Mouse (Mus musculus): Measurements from ENCODE around the gene Ece1. TPM values are rescaled to one million over a fixed set of nuclear protein-coding genes. Genes with fewer than 3 reads are reported as not detected.
A peak's percentile ranks its signal among the peaks of the same experiment; 100 is the strongest.
"Not testable (repeated sequence)": the region's sequence is repeated elsewhere in the genome, so short reads cannot be mapped to it uniquely, and the experiment has no call there.

Gene Ece1
- polyA plus RNA-seq, 1 experiment from 2014 or later = 39.0 TPM

DNA sequence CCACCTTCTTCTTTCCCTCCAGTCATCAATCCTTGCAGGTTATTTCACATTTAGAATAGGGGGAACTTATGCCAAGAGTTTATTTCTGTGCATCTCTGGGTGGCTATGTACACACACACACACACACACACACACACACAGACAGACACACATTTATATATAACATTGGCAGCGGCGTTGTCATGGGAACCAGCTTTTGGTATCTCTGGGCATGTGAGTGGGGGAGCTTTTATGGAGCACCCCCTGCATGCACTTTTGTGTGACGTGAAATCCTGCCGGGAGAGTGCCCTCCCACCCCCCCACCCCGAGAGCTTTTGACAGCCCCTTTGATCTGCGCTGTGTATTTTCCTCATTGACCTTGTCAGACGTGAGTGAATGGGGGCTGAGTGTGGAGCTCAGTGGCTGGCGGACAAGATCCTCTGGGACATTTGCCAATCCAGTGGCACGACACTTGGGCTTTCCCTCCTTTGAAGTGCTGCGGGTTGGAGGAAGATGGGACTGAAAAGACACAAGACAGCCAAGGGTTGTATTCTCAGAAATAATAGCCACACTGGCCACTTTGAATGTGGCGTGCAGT lies 112.9 kb downstream of the Ece1 start:
- not testable (repeated sequence) for ATAC-seq (ENCODE audit: insufficient number of reproducible peaks, low FRiP score, low TSS enrichment, low read depth); H3K4me2 ChIP-seq; H3K27ac ChIP-seq; H3K4me1 ChIP-seq; H3K36me3 ChIP-seq; H3K9me3 ChIP-seq; H3K27me3 ChIP-seq; H3K9ac ChIP-seq; H3K4me3 ChIP-seq
- no CpG with 5 or more reads among the region's 11 CpGs for WGBS

DNA sequence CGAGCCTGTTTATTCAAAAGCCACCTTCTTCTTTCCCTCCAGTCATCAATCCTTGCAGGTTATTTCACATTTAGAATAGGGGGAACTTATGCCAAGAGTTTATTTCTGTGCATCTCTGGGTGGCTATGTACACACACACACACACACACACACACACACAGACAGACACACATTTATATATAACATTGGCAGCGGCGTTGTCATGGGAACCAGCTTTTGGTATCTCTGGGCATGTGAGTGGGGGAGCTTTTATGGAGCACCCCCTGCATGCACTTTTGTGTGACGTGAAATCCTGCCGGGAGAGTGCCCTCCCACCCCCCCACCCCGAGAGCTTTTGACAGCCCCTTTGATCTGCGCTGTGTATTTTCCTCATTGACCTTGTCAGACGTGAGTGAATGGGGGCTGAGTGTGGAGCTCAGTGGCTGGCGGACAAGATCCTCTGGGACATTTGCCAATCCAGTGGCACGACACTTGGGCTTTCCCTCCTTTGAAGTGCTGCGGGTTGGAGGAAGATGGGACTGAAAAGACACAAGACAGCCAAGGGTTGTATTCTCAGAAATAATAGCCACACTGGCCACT lies 117.1 kb downstream of the Ece1 start:
- not testable (repeated sequence) for ATAC-seq (ENCODE audit: insufficient number of reproducible peaks, low FRiP score, low TSS enrichment, low read depth); H3K27ac ChIP-seq; H3K9ac ChIP-seq; H3K4me2 ChIP-seq; H3K36me3 ChIP-seq; H3K9me3 ChIP-seq; H3K4me1 ChIP-seq; H3K27me3 ChIP-seq; H3K4me3 ChIP-seq
- no CpG with 5 or more reads among the region's 11 CpGs for WGBS

GRCm38 (mm10) chr4:137982869-137983268 lies 120.8 kb downstream of the Ece1 start:
- H3K27ac ChIP-seq = no peak overlapping the region
- H3K27me3 ChIP-seq = no peaks in the 10 kb centered on the region
- H3K9ac ChIP-seq = no peak overlapping the region
- peaks cover 4% of the 10 kb centered on the region; the same call in 1 of the 2 replicates for H3K4me1 ChIP-seq
- no peaks in the 10 kb centered on the region for H3K36me3 ChIP-seq
- WGBS = 63% methylated on average over 1 of the region's 1 CpGs
- no peak for ATAC-seq (ENCODE audit: insufficient number of reproducible peaks, low FRiP score, low TSS enrichment, low read depth)
- H3K4me3 ChIP-seq = no peak overlapping the region
- H3K9me3 ChIP-seq = no peaks in the 10 kb centered on the region
- H3K4me2 ChIP-seq = no peak overlapping the region

- H3K4me1 ChIP-seq = peaks cover 4% of the 10 kb centered on the region; the same call in 1 of the 2 replicates
- H3K36me3 ChIP-seq = no peaks in the 10 kb centered on the region
- H3K27me3 ChIP-seq = no peaks in the 10 kb centered on the region
- no peak for ATAC-seq (ENCODE audit: insufficient number of reproducible peaks, low FRiP score, low TSS enrichment, low read depth)
- no peak overlapping the region for H3K9ac ChIP-seq
- H3K9me3 ChIP-seq = no peaks in the 10 kb centered on the region
- H3K27ac ChIP-seq = no peak overlapping the region
- no peak overlapping the region for H3K4me2 ChIP-seq
- H3K4me3 ChIP-seq = no peak overlapping the region
- WGBS = 29% methylated on average over 10 of the region's 10 CpGs
Observed at GRCm38 (mm10) chr4:137984212-137984611, 122.2 kb downstream of the Ece1 start.

DNA sequence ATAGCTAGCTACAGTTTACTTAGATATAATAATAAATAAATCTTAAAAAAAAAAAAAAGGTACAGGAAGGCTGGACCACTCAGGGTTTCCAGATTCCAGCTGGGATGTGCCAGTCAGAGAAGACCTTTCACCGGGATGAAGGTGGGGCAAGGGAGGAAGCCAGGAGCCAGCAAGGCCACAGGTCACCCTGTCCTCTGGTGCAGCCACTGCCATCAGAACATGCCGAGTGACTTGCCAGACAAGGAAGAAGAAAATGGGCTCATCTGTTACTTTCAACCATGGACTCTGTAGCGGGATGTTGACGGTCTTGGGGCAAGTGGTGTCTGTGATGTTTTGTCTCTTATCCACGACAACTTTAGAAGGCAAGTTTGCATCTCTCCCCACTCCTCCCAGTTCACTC lies 122.7 kb downstream of the Ece1 start:
- Histone ChIP-seq H3K27me3 (no peaks in the 10 kb centered on the region), H3K4me1 (peaks cover 4% of the 10 kb centered on the region; the same call in 1 of the 2 replicates), H3K9ac (no peak overlapping the region), H3K27ac (no peak overlapping the region), H3K9me3 (no peaks in the 10 kb centered on the region), H3K4me2 (no peak overlapping the region), H3K36me3 (no peaks in the 10 kb centered on the region), H3K4me3 (no peak overlapping the region)
- 77% methylated on average over 5 of the region's 5 CpGs for WGBS
- no peak for ATAC-seq (ENCODE audit: insufficient number of reproducible peaks, low FRiP score, low TSS enrichment, low read depth)

DNA sequence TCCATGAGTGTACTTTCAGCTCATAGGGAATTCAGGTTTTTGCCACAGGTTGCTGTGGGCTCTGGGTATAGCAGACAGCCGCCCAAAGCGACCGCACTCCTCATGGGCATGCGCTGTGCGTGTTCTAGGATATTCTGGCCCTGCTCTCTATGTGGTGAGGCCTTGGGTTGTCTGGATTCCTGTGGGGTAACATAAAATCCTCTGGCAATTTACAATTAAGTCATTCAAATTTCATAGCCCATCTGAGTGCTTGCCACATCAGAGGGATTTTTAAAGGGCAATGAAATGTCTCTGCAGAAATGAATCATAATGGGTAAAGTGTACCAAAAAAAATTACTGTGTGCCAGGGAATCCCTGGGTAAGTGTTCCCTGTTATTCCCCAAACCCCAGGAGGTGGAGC lies 127.4 kb downstream of the Ece1 start:
- 63% methylated on average over 5 of the region's 5 CpGs for WGBS
- Histone ChIP-seq H3K4me3 (no peak overlapping the region), H3K27me3 (peaks cover 7% of the 10 kb centered on the region; the same call in 1 of the 2 replicates), H3K36me3 (no peaks in the 10 kb centered on the region), H3K9ac (no peak overlapping the region), H3K27ac (no peak overlapping the region), H3K9me3 (no peaks in the 10 kb centered on the region), H3K4me1 (peaks cover 8% of the 10 kb centered on the region; the same call in 1 of the 2 replicates), H3K4me2 (no peak overlapping the region)
- no peak for ATAC-seq (ENCODE audit: insufficient number of reproducible peaks, low FRiP score, low TSS enrichment, low read depth)

GRCm38 (mm10) chr4:137990433-137990832 lies 128.4 kb downstream of the Ece1 start:
- WGBS = 70% methylated on average over 4 of the region's 4 CpGs

DNA sequence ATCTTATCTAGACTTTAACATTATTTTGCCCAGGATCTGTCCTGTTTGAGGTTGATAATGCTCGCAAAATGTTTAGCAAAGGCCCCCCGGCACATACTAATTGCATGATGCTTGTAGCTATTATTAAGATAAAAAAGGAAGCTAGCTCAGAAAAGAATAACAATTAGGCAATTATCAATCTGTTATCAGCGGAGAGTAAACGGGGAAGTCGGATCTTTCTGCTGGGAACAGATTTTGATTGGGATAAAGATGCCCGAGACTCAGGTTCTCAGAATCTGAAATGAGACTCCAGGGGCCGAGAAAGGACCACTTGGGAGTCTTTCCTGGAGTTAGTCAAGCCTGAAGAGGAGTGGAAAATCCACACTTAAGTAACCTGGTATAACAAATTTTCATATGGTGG lies 129.2 kb downstream of the Ece1 start:
- H3K4me2 ChIP-seq = no peak overlapping the region
- peaks cover 25% of the 10 kb centered on the region for H3K4me1 ChIP-seq
- H3K9ac ChIP-seq = no peak overlapping the region
- no peak overlapping the region for H3K27ac ChIP-seq
- no peak overlapping the region for H3K4me3 ChIP-seq
- H3K36me3 ChIP-seq = 0 out of 2 replicates have a peak, but pooled peaks cover 4% of the 10 kb centered on the region
- no peaks in the 10 kb centered on the region for H3K9me3 ChIP-seq
- WGBS = 84% methylated on average over 7 of the region's 7 CpGs
- no peak for ATAC-seq (ENCODE audit: insufficient number of reproducible peaks, low FRiP score, low TSS enrichment, low read depth)
- peaks cover 7% of the 10 kb centered on the region; the same call in 1 of the 2 replicates for H3K27me3 ChIP-seq

More at GRCm38 (mm10) chr4:137990433-137990832, 128.4 kb downstream of the Ece1 start:
- Histone ChIP-seq H3K4me1 (peaks cover 17% of the 10 kb centered on the region), H3K9ac (no peak overlapping the region), H3K36me3 (no peaks in the 10 kb centered on the region), H3K9me3 (no peaks in the 10 kb centered on the region), H3K4me2 (no peak overlapping the region), H3K27ac (no peak overlapping the region), H3K4me3 (no peak overlapping the region), H3K27me3 (peaks cover 7% of the 10 kb centered on the region; the same call in 1 of the 2 replicates)
- no peak for ATAC-seq (ENCODE audit: insufficient number of reproducible peaks, low FRiP score, low TSS enrichment, low read depth)

GRCm38 (mm10) chr4:137992890-137993289 lies 130.9 kb downstream of the Ece1 start, which contains the start of gene Eif4g3:
Eif4g3 (plus strand) TSS chr4:137993022.
- H3K36me3 ChIP-seq = peaks cover 15% of the 10 kb centered on the region
- peaks cover 29% of the 10 kb centered on the region for H3K4me1 ChIP-seq
- 2% methylated on average over 39 of the region's 39 CpGs for WGBS
- peak within 1 kb of the TSS; percentile 75 for H3K4me2 ChIP-seq
- H3K9me3 ChIP-seq = no peaks in the 10 kb centered on the region
- ATAC-seq (ENCODE audit: insufficient number of reproducible peaks, low FRiP score, low TSS enrichment, low read depth) = no peak; the same call in 1 of the 2 replicates
- H3K27ac ChIP-seq = peak within 1 kb of the TSS; percentile 96
- H3K4me3 ChIP-seq = peak within 1 kb of the TSS; percentile 94
- H3K9ac ChIP-seq = peak within 1 kb of the TSS; percentile 99
- H3K27me3 ChIP-seq = peaks cover 7% of the 10 kb centered on the region; the same call in 1 of the 2 replicates

- Histone ChIP-seq H3K4me2 (peak overlapping the region; percentile 75), H3K27ac (peak overlapping the region; percentile 96), H3K27me3 (peaks cover 7% of the 10 kb centered on the region; the same call in 1 of the 2 replicates), H3K36me3 (peaks cover 19% of the 10 kb centered on the region), H3K9ac (peak overlapping the region; percentile 99), H3K4me3 (peak overlapping the region; percentile 94), H3K9me3 (no peaks in the 10 kb centered on the region), H3K4me1 (peaks cover 29% of the 10 kb centered on the region)
- under 1% methylated on average over 51 of the region's 59 CpGs for WGBS
- ATAC-seq (ENCODE audit: insufficient number of reproducible peaks, low FRiP score, low TSS enrichment, low read depth) = peak; percentile 93
Observed at GRCm38 (mm10) chr4:137993291-137993758, 131.3 kb downstream of the Ece1 start.

- H3K27ac ChIP-seq = peak overlapping the region; percentile 96
- H3K4me1 ChIP-seq = peaks cover 29% of the 10 kb centered on the region
- 1% methylated on average over 49 of the region's 60 CpGs for WGBS
- ATAC-seq (ENCODE audit: insufficient number of reproducible peaks, low FRiP score, low TSS enrichment, low read depth) = no peak
- H3K9ac ChIP-seq = peak overlapping the region; percentile 99
- H3K36me3 ChIP-seq = peaks cover 26% of the 10 kb centered on the region
- peak overlapping the region; percentile 75 for H3K4me2 ChIP-seq
- H3K27me3 ChIP-seq = peaks cover 7% of the 10 kb centered on the region; the same call in 1 of the 2 replicates
- no peaks in the 10 kb centered on the region for H3K9me3 ChIP-seq
- peak overlapping the region; percentile 94 for H3K4me3 ChIP-seq
Observed at GRCm38 (mm10) chr4:137993821-137994561, 132.0 kb downstream of the Ece1 start.
